Mouse (Mus musculus): ENCODE measurements around the gene Nckap5l. TPM values are rescaled to one million over a fixed set of nuclear protein-coding genes. Genes with fewer than 3 reads are reported as not detected.

Gene Nckap5l
- 14.7 and 17.1 TPM in 2 replicates for polyA plus RNA-seq (2015; fragmentation: Nextera tagmentation; extraction: Ambion mirVana)

- peak; percentile 95 for ATAC-seq (ENCODE audit: low FRiP score, low read depth)
Measured at GRCm38 (mm10) chr15:99457606-99458401, at the start of gene Nckap5l. Gene Nckap5l, minus strand, starts transcription at chr15:99457748.

GRCm38 (mm10) chr15:99505324-99506095 lies 48.0 kb upstream of the Nckap5l start:
- Histone ChIP-seq H3K4me3 (no peak overlapping the region), H3K4me2 (no peak overlapping the region), H3K27me3 (no peaks in the 10 kb centered on the region), H3K4me1 (replicated peaks) (peaks cover 17% of the 10 kb centered on the region), H3K36me3 (no peaks in the 10 kb centered on the region), H3K9me3 (no peaks in the 10 kb centered on the region), H3K9ac (no peak overlapping the region), H3K27ac (replicated peaks) (no peak overlapping the region)
- 79% methylated on average over 15 of the region's 15 CpGs for WGBS
- no peak for ATAC-seq (ENCODE audit: low FRiP score, low read depth)

More at GRCm38 (mm10) chr15:99457606-99458401, at the start of gene Nckap5l:
- peak within 1 kb of the TSS; percentile 89 for H3K4me2 ChIP-seq
- peak within 1 kb of the TSS; percentile 81 for H3K9ac ChIP-seq
- WGBS: 1% methylated on average over 44 of the region's 45 CpGs
- no peaks in the 10 kb centered on the region for H3K36me3 ChIP-seq
- H3K27ac ChIP-seq (replicated peaks): peak within 1 kb of the TSS; percentile 95
- no peaks in the 10 kb centered on the region for H3K9me3 ChIP-seq
- peaks cover 50% of the 10 kb centered on the region for H3K4me1 ChIP-seq (replicated peaks)
- no peaks in the 10 kb centered on the region for H3K27me3 ChIP-seq
- peak within 1 kb of the TSS; percentile 94 for H3K4me3 ChIP-seq

- no peak overlapping the region for H3K27ac ChIP-seq (replicated peaks)
- no peak overlapping the region for H3K4me2 ChIP-seq
- H3K27me3 ChIP-seq: no peaks in the 10 kb centered on the region
- WGBS: 80% methylated on average over 5 of the region's 5 CpGs
- no peak for ATAC-seq (ENCODE audit: low FRiP score, low read depth)
- no peaks in the 10 kb centered on the region for H3K9me3 ChIP-seq
- H3K36me3 ChIP-seq: no peaks in the 10 kb centered on the region
- H3K4me3 ChIP-seq: no peak overlapping the region
- H3K4me1 ChIP-seq (replicated peaks): peaks cover 20% of the 10 kb centered on the region
- H3K9ac ChIP-seq: no peak overlapping the region
Measured at GRCm38 (mm10) chr15:99503256-99503655, 45.7 kb upstream of the Nckap5l start.

- ATAC-seq (ENCODE audit: low FRiP score, low read depth): peak; percentile 50; the same call in 1 of the 2 replicates
- Histone ChIP-seq H3K9ac (no peak overlapping the region), H3K9me3 (no peaks in the 10 kb centered on the region), H3K4me3 (no peak overlapping the region), H3K4me1 (replicated peaks) (peaks cover 29% of the 10 kb centered on the region), H3K36me3 (no peaks in the 10 kb centered on the region), H3K27me3 (no peaks in the 10 kb centered on the region), H3K4me2 (no peak overlapping the region), H3K27ac (replicated peaks) (peak overlapping the region; percentile 43)
- 31% methylated on average over 12 of the region's 12 CpGs for WGBS
Measured at GRCm38 (mm10) chr15:99502311-99502831, 44.8 kb upstream of the Nckap5l start.

- Histone ChIP-seq H3K4me2 (no peak overlapping the region), H3K27me3 (no peaks in the 10 kb centered on the region), H3K27ac (replicated peaks) (peak overlapping the region; percentile 43), H3K36me3 (no peaks in the 10 kb centered on the region), H3K9me3 (no peaks in the 10 kb centered on the region), H3K4me1 (replicated peaks) (peaks cover 34% of the 10 kb centered on the region), H3K4me3 (no peak overlapping the region), H3K9ac (no peak overlapping the region)
- WGBS: 45% methylated on average over 20 of the region's 20 CpGs
- ATAC-seq (ENCODE audit: low FRiP score, low read depth): no peak
Measured at GRCm38 (mm10) chr15:99501292-99502260, 44.0 kb upstream of the Nckap5l start.

GRCm38 (mm10) chr15:99500320-99500719 lies 42.8 kb upstream of the Nckap5l start:
- Histone ChIP-seq H3K27ac (replicated peaks) (no peak overlapping the region), H3K4me1 (replicated peaks) (peaks cover 34% of the 10 kb centered on the region), H3K4me3 (no peak overlapping the region), H3K27me3 (no peaks in the 10 kb centered on the region), H3K9ac (no peak overlapping the region), H3K4me2 (no peak overlapping the region), H3K9me3 (no peaks in the 10 kb centered on the region), H3K36me3 (no peaks in the 10 kb centered on the region)
- WGBS: 80% methylated on average over 5 of the region's 5 CpGs
- ATAC-seq (ENCODE audit: low FRiP score, low read depth): no peak

- no peak for ATAC-seq (ENCODE audit: low FRiP score, low read depth)
- H3K4me1 ChIP-seq (replicated peaks): peaks cover 34% of the 10 kb centered on the region
- 59% methylated on average over 6 of the region's 6 CpGs for WGBS
- no peak overlapping the region for H3K9ac ChIP-seq
- no peaks in the 10 kb centered on the region for H3K27me3 ChIP-seq
- no peak overlapping the region for H3K4me2 ChIP-seq
- H3K36me3 ChIP-seq: no peaks in the 10 kb centered on the region
- H3K9me3 ChIP-seq: no peaks in the 10 kb centered on the region
- H3K4me3 ChIP-seq: no peak overlapping the region
- H3K27ac ChIP-seq (replicated peaks): no peak overlapping the region
Measured at GRCm38 (mm10) chr15:99499726-99500125, 42.2 kb upstream of the Nckap5l start.

GRCm38 (mm10) chr15:99498781-99499180 lies 41.2 kb upstream of the Nckap5l start:
- 69% methylated on average over 4 of the region's 4 CpGs for WGBS
- Histone ChIP-seq H3K36me3 (no peaks in the 10 kb centered on the region), H3K4me1 (replicated peaks) (peaks cover 34% of the 10 kb centered on the region), H3K4me2 (no peak overlapping the region), H3K4me3 (no peak overlapping the region), H3K27ac (replicated peaks) (no peak overlapping the region), H3K9ac (no peak overlapping the region), H3K9me3 (no peaks in the 10 kb centered on the region), H3K27me3 (no peaks in the 10 kb centered on the region)
- no peak for ATAC-seq (ENCODE audit: low FRiP score, low read depth)

GRCm38 (mm10) chr15:99498356-99498755 lies 40.8 kb upstream of the Nckap5l start:
- H3K4me3 ChIP-seq: no peak overlapping the region
- no peaks in the 10 kb centered on the region for H3K36me3 ChIP-seq
- no peak overlapping the region for H3K27ac ChIP-seq (replicated peaks)
- no peak overlapping the region for H3K4me2 ChIP-seq
- peaks cover 34% of the 10 kb centered on the region for H3K4me1 ChIP-seq (replicated peaks)
- no peak overlapping the region for H3K9ac ChIP-seq
- H3K27me3 ChIP-seq: no peaks in the 10 kb centered on the region
- no peaks in the 10 kb centered on the region for H3K9me3 ChIP-seq
- ATAC-seq (ENCODE audit: low FRiP score, low read depth): no peak
- 82% methylated on average over 4 of the region's 4 CpGs for WGBS

- H3K9me3 ChIP-seq: no peaks in the 10 kb centered on the region
- ATAC-seq (ENCODE audit: low FRiP score, low read depth): peak; percentile 25; the same call in 1 of the 2 replicates
- H3K27me3 ChIP-seq: no peaks in the 10 kb centered on the region
- H3K27ac ChIP-seq (replicated peaks): no peak overlapping the region
- no peak overlapping the region for H3K4me2 ChIP-seq
- no peak overlapping the region for H3K9ac ChIP-seq
- H3K4me1 ChIP-seq (replicated peaks): peaks cover 32% of the 10 kb centered on the region
- no peaks in the 10 kb centered on the region for H3K36me3 ChIP-seq
- no peak overlapping the region for H3K4me3 ChIP-seq
- 46% methylated on average over 12 of the region's 12 CpGs for WGBS
Measured at GRCm38 (mm10) chr15:99497527-99498242, 40.1 kb upstream of the Nckap5l start.

- WGBS: 13% methylated on average over 4 of the region's 4 CpGs
Measured at GRCm38 (mm10) chr15:99497061-99497460, 39.5 kb upstream of the Nckap5l start.

More at GRCm38 (mm10) chr15:99497061-99497460, 39.5 kb upstream of the Nckap5l start:
- Histone ChIP-seq H3K4me3 (no peak overlapping the region), H3K27ac (replicated peaks) (no peak overlapping the region), H3K27me3 (no peaks in the 10 kb centered on the region), H3K36me3 (no peaks in the 10 kb centered on the region), H3K4me1 (replicated peaks) (peaks cover 26% of the 10 kb centered on the region), H3K9me3 (no peaks in the 10 kb centered on the region), H3K4me2 (no peak overlapping the region), H3K9ac (no peak overlapping the region)
- ATAC-seq (ENCODE audit: low FRiP score, low read depth): peak; percentile 75
